Mouse (Mus musculus) hindbrain, postnatal 0 days (tissue): ENCODE data around the gene Opn4. TPM values are rescaled to one million over a fixed set of nuclear protein-coding genes. Genes with fewer than 3 reads are reported as not detected.

Experiments
- ATAC-seq: fragments of 200-750 bp; cut with Nextera tagmentation; 2 replicates; pipeline ENCODE4 v1.8.0; 2017; ENCODE audit warnings: mild to moderate bottlenecking, moderate TSS enrichment, moderate library complexity
- DNase-seq: peaks from one replicate; pipeline ENCODE4 v3.0.0-alpha.2; 2015; ENCODE audit warnings: low spot score
- H3K27ac ChIP-seq: fragments of 300-500 bp; sonication (generic); 2 replicates; pipeline ENCODE4 v1.5.1; 2014; ENCODE audit warnings: mild to moderate bottlenecking
- H3K27me3 ChIP-seq: fragments of 300-500 bp; sonication (generic); 2 replicates; pipeline ENCODE4 v1.6.1; 2014; ENCODE audit warnings: low read length, mixed read lengths; ENCODE audit not compliant: insufficient read depth
- H3K36me3 ChIP-seq: fragments of 300-500 bp; sonication (generic); 2 replicates; pipeline ENCODE4 v1.6.1; 2014; ENCODE audit warnings: low read length, mixed read lengths; ENCODE audit not compliant: insufficient read depth
- H3K4me1 ChIP-seq: fragments of 300-500 bp; sonication (generic); 2 replicates; pipeline ENCODE4 v1.6.1; 2014; ENCODE audit warnings: antibody characterized with exemption, low read length, mixed read lengths; ENCODE audit not compliant: insufficient read depth
- H3K4me2 ChIP-seq: fragments of 300-500 bp; sonication (generic); 2 replicates; pipeline ENCODE4 v1.6.1; 2014; ENCODE audit warnings: low read depth, mild to moderate bottlenecking, low read length, moderate library complexity, mixed read lengths
- H3K4me3 ChIP-seq: fragments of 300-500 bp; sonication (generic); 2 replicates; pipeline ENCODE4 v1.5.1; 2014; ENCODE audit warnings: low read length
- H3K9ac ChIP-seq: fragments of 300-500 bp; sonication (generic); replicated peaks from 2 replicates; pipeline ENCODE4 v1.6.1; 2014; ENCODE audit warnings: mild to moderate bottlenecking, low read length, moderate library complexity, mixed read lengths
- H3K9me3 ChIP-seq: fragments of 300-500 bp; sonication (generic); 2 replicates; pipeline ENCODE4 v1.6.1; 2016; ENCODE audit warnings: low read length, mixed read lengths
- CTCF ChIP-seq: IDR thresholded peaks from 2 replicates; pipeline ENCODE4 v1.5.1; 2016; ENCODE audit warnings: antibody characterized with exemption, control low read depth, low read depth
- WGBS: fragments of 180-500 bp; shearing (Covaris S2); extraction: QIAGEN DNeasy Blood & Tissue Kit; methylation state at CpG from one replicate; pipeline ENCODE4 v1.1.7; 2014; 5-methylcytosine and 5-hydroxymethylcytosine counted together
- polyA plus RNA-seq: library from polyadenylated mRNA; unstranded; fragments of >200 nt; fragmentation: Nextera tagmentation; extraction: Ambion mirVana; gene quantifications from 2 replicates; pipeline ENCODE4 v1.2.1, GENCODE M21; 2015
- total RNA-seq: library from RNA; depleted of rRNA; stranded (reverse); fragments of >200 nt; gene quantifications from 2 replicates; pipeline ENCODE4 v1.2.3, GENCODE M21; 2014

Gene Opn4
- total and polyA plus RNA-seq, 2 experiments from 2014 or later = 0.14 TPM; not detected in 1

- no peak for DNase-seq
- 92% methylated on average over 6 of the region's 6 CpGs for WGBS
- H3K4me3 ChIP-seq = no peak overlapping the region
- H3K9ac ChIP-seq = no peak overlapping the region
- no peaks in the 10 kb centered on the region for H3K27me3 ChIP-seq
- no peak for TF ChIP-seq CTCF
- no peaks in the 10 kb centered on the region for H3K9me3 ChIP-seq
- no peak overlapping the region for H3K4me2 ChIP-seq
- no peak overlapping the region for H3K27ac ChIP-seq
- no peaks in the 10 kb centered on the region for H3K36me3 ChIP-seq
- H3K4me1 ChIP-seq = no peaks in the 10 kb centered on the region
- ATAC-seq = no peak
Measured at GRCm38 (mm10) chr14:34553470-34553869, 46.5 kb downstream of the Opn4 start.

GRCm38 (mm10) chr14:34552226-34552625 lies 47.7 kb downstream of the Opn4 start:
- no peak for TF ChIP-seq CTCF
- H3K4me2 ChIP-seq = no peak overlapping the region
- H3K36me3 ChIP-seq = no peaks in the 10 kb centered on the region
- no peak overlapping the region for H3K27ac ChIP-seq
- no peak overlapping the region for H3K9ac ChIP-seq
- WGBS = 91% methylated on average over 5 of the region's 5 CpGs
- DNase-seq (no peak), ATAC-seq (no peak)
- no peaks in the 10 kb centered on the region for H3K9me3 ChIP-seq
- H3K4me3 ChIP-seq = no peak overlapping the region
- H3K4me1 ChIP-seq = no peaks in the 10 kb centered on the region
- no peaks in the 10 kb centered on the region for H3K27me3 ChIP-seq

DNA sequence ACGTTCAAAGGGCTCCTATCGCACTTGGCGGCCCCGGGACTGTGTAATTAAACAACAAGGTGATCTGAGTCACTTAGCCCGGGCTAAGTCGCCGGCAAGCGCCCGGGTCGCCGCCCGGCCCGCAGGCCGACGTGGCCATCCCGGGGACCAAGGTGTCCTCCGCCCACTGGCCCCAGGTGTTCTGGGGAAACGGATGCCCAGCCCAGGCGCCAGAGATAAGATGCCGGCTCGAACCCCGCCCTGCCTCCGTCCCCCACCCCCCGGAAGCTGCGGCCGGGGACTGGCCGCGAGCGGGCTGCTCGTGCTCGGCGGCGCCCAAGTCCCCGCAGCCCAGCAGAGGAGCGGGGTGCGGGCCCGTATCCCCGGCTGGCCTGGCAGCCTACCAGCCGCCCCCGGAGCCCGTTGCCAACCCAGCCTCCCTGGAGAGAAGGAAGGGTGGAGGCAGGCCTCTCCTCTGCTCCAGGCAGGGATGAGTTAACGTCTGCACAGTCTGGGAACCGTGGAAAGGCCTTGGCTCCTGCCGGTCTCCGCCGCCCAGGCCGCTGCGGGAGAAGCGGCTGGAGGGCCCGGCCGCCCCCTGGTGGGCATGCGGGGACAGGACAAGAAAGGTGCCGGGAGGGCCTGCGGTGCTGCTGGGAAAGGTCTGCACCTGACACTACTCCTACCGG lies 50.8 kb downstream of the Opn4 start:
- H3K36me3 ChIP-seq = no peaks in the 10 kb centered on the region
- H3K27ac ChIP-seq = peak overlapping the region; percentile 89
- H3K4me3 ChIP-seq = peak overlapping the region; percentile 79
- peak overlapping the region; percentile 88 for H3K4me2 ChIP-seq
- DNase-seq (peak; percentile 93), ATAC-seq (peak; percentile 96)
- TF ChIP-seq CTCF = peak; percentile 84
- no peaks in the 10 kb centered on the region for H3K9me3 ChIP-seq
- H3K4me1 ChIP-seq = no peaks in the 10 kb centered on the region
- H3K9ac ChIP-seq = peak overlapping the region; percentile 90
- H3K27me3 ChIP-seq = no peaks in the 10 kb centered on the region
- WGBS = under 1% methylated on average over 54 of the region's 55 CpGs

- Histone ChIP-seq H3K27ac (peak overlapping the region; percentile 89), H3K9ac (peak overlapping the region; percentile 90), H3K4me1 (no peaks in the 10 kb centered on the region), H3K27me3 (no peaks in the 10 kb centered on the region), H3K9me3 (no peaks in the 10 kb centered on the region), H3K36me3 (no peaks in the 10 kb centered on the region), H3K4me2 (peak overlapping the region; percentile 88), H3K4me3 (peak overlapping the region; percentile 79)
- ATAC-seq (peak; percentile 62), DNase-seq (peak; percentile 70)
- under 1% methylated on average over 25 of the region's 27 CpGs for WGBS
- no peak for TF ChIP-seq CTCF
Measured at GRCm38 (mm10) chr14:34548391-34549001, 51.4 kb downstream of the Opn4 start.

DNA sequence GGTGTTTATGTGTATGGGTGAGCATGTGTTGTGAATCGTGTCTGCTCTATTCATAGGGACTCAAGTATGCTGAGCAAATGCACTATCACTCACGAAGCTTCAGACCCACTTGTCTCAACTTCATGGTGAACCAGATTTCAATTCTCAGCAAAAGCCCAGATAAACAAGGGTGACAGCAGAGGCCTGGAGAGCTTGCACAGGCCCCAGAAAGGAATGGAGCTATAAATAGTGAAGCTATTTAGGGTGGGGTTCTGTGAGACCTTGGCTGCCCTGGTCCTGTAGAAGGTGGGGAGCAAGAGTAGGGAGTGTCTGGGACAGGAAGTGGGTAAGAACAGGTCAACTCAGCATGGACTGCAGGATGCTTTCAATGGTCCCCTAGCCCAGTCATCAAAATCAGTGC lies 55.4 kb downstream of the Opn4 start:
- H3K4me1 ChIP-seq = no peaks in the 10 kb centered on the region
- 83% methylated on average over 2 of the region's 2 CpGs for WGBS

DNA sequence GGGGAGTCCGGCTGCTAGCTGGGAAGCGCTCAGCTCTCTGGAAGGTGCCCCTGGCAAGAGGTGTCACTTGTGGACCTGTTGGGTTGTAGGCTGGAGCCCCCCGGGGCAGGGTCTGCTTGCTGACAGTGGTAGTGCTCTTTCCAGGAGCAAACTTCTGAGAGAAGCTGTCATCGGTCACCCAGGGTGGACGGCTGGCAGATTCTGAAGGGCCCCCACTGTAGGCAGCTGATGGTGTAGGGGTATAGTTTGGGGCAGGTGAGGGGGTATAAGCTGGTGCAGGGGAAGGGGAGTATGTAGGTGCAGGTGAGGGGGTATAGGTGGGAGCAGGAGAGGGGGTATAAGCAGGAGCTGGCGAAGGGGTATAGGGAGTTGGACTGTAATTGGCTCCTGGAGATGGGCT lies 55.9 kb downstream of the Opn4 start:
- H3K27ac ChIP-seq = no peak overlapping the region
- 87% methylated on average over 6 of the region's 6 CpGs for WGBS
- no peak for TF ChIP-seq CTCF
- no peaks in the 10 kb centered on the region for H3K36me3 ChIP-seq
- H3K9me3 ChIP-seq = no peaks in the 10 kb centered on the region
- no peak for ATAC-seq
- H3K4me3 ChIP-seq = no peak overlapping the region
- no peak overlapping the region for H3K4me2 ChIP-seq
- no peak overlapping the region for H3K9ac ChIP-seq
- H3K4me1 ChIP-seq = no peaks in the 10 kb centered on the region
- DNase-seq = no peak
- no peaks in the 10 kb centered on the region for H3K27me3 ChIP-seq

More for the DNA sequence above, 55.4 kb downstream of the Opn4 start:
- TF ChIP-seq CTCF = no peak
- ATAC-seq (no peak), DNase-seq (no peak)
- H3K27ac ChIP-seq = no peak overlapping the region
- no peak overlapping the region for H3K4me2 ChIP-seq
- no peak overlapping the region for H3K4me3 ChIP-seq
- H3K27me3 ChIP-seq = no peaks in the 10 kb centered on the region
- no peaks in the 10 kb centered on the region for H3K9me3 ChIP-seq
- no peaks in the 10 kb centered on the region for H3K36me3 ChIP-seq
- no peak overlapping the region for H3K9ac ChIP-seq

- DNase-seq (no peak), ATAC-seq (no peak)
- 69% methylated on average over 6 of the region's 6 CpGs for WGBS
- Histone ChIP-seq H3K4me2 (no peak overlapping the region), H3K4me1 (no peaks in the 10 kb centered on the region), H3K27ac (no peak overlapping the region), H3K36me3 (no peaks in the 10 kb centered on the region), H3K9ac (no peak overlapping the region), H3K27me3 (no peaks in the 10 kb centered on the region), H3K9me3 (no peaks in the 10 kb centered on the region), H3K4me3 (no peak overlapping the region)
- no peak for TF ChIP-seq CTCF
Measured at GRCm38 (mm10) chr14:34543596-34543995, 56.3 kb downstream of the Opn4 start.
